Mouse (Mus musculus): Measurements from ENCODE around the gene Rgs2. TPM values are rescaled to one million over a fixed set of nuclear protein-coding genes. Genes with fewer than 3 reads are reported as not detected.

Rgs2 gene
- polyA plus RNA-seq, 1 experiment: not detected

DNA sequence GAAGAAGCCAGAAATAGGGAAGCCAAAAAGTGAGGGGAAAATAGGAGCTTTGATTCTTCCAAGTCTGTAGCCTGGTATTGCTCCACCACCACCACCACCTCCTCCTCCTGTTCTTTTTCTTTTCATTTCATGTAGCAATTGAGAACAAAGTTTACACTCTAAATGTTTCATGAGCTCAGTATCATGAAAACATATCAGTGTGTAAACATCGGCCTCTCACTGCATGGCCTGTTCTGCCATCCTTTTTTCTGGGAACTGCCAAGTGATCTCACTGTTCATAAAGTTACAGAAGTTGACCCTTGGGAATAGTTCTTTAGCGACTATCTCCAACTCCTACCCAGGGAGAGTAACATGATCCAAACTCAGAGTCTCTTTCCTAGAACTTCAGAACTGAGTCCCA lies 51.1 kb downstream of the Rgs2 start:
- no peaks in the 10 kb centered on the region; the same call in 1 of the 2 replicates for H3K27me3 ChIP-seq (ENCODE audit: control insufficient read depth, insufficient read depth, low read length, poor library complexity, severe bottlenecking)
- H3K9ac ChIP-seq (ENCODE audit: low read depth, poor library complexity, severe bottlenecking): no peak overlapping the region
- H3K27ac ChIP-seq (ENCODE audit: insufficient read depth, low read length): no peak overlapping the region
- H3K4me1 ChIP-seq (ENCODE audit: control insufficient read depth, insufficient read depth, low read length): no peaks in the 10 kb centered on the region
- TF ChIP-seq EP300 (IDR thresholded peaks at IDR 0.05; ENCODE audit: insufficient read depth, low read depth, low read length): no peak
- no peak for TF ChIP-seq POLR2A (IDR thresholded peaks at IDR 0.05; ENCODE audit: insufficient read depth, low read length)
- no peak for TF ChIP-seq CTCF (IDR thresholded peaks at IDR 0.05; ENCODE audit: low read depth, low read length)
- no peaks in the 10 kb centered on the region for H3K36me3 ChIP-seq (ENCODE audit: control insufficient read depth, insufficient read depth, low read length, poor library complexity, severe bottlenecking)
- no peaks in the 10 kb centered on the region for H3K9me3 ChIP-seq (replicated peaks; ENCODE audit: control insufficient read depth, insufficient read depth, low read length, poor library complexity, severe bottlenecking)
- no peak overlapping the region for H3K4me3 ChIP-seq (ENCODE audit: low read depth, low read length)

Other genes with a start within 250 kb of the Rgs2 start
- gene Trove2, start 227.1 kb downstream of the Rgs2 start, polyA plus RNA-seq (2011; ENCODE audit: insufficient read depth, insufficient read length, low read depth, missing spikeins): 21.8 and 22.1 TPM in 2 replicates
- gene Uchl5, start 226.9 kb downstream of the Rgs2 start, polyA plus RNA-seq (2011; ENCODE audit: insufficient read depth, insufficient read length, low read depth, missing spikeins): 140 and 141 TPM in 2 replicates
- not detected in 2 replicates for gene Rgs13, start 173.2 kb upstream of the Rgs2 start, polyA plus RNA-seq (2011; ENCODE audit: insufficient read depth, insufficient read length, low read depth, missing spikeins)
- gene Rgs1, start 245.1 kb upstream of the Rgs2 start, polyA plus RNA-seq (2011; ENCODE audit: insufficient read depth, insufficient read length, low read depth, missing spikeins): not detected in 2 replicates